Mouse (Mus musculus): ENCODE measurements around the gene Fndc9.

Fndc9 gene

DNA sequence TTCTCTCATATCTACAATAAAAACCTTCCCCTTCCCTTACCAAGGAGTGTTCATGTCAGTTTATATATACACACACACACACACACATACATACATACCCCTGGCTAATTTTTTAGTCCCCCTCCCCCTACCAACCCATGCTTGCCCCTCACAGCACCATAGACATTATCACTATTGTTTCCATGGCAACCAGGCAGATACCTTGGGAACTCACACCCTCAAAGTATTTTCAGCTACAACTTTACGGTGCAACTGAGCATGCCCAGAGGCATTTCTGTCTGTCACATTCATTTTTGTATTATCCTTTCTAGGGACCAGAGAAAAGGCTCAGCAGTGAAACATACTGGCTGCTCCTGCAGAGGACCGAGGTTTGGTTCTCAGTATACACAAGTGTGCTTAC is 15.1 kb upstream of the Fndc9 start:
- in situ Hi-C loops (cut with MboI; ENCODE audit: low pct_unique_long_range_greater_than_20kb in 1 of 2, low sequenced_read_pairs in 2 of 2, unreplicated experiment in 1 of 2), result loop anchor here in 1 of 2 experiments (25.0 kb wide), 1 partner anchor 183 kb away; no protein-coding TSS in a partner anchor

DNA sequence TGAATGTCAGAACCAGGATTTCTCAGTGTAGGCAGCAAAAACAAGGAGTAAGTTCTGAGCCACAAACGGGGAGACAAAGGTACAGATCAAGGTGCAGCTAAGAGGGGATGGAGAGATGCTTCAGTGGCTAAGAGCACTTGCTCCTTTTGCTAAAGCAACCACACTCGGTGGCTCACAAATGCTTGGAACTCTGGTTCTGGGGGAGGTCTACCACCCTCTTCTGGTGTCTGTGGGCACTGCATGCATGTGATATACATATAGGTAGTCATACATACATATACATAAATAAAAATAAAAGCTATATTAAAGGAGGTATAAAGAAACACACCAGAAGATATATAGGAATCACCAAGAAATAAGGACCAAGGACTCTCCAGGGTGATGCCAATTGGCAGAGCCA is 11.8 kb upstream of the Fndc9 start:
- in situ Hi-C loops (cut with MboI; ENCODE audit: low pct_unique_long_range_greater_than_20kb in 1 of 2, low sequenced_read_pairs in 2 of 2, unreplicated experiment in 1 of 2), result loop anchor here in 1 of 2 experiments (25.0 kb wide), 1 partner anchor 186 kb away; no protein-coding TSS in a partner anchor

DNA sequence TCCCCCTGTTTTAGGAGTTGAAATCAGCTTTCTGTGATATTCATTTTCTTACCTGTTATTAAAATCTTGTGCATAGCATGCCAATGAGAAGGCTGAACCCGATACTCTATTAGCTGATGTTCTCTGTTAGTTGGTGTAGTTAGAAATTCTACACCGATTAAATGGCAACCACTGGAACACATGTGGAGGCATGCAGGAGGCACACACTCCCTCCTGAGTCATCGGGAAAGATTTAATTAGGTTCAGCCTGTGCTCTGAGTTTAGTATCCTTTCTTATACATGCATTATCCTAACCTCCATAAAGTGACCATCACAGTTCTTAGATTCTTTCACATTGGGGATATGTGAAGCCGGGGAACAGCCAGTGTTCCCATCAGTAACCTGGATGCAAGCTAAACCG is 10.0 kb upstream of the Fndc9 start:
- in situ Hi-C loops (cut with MboI; ENCODE audit: low pct_unique_long_range_greater_than_20kb in 1 of 2, low sequenced_read_pairs in 2 of 2, unreplicated experiment in 1 of 2), result no loop called here

DNA sequence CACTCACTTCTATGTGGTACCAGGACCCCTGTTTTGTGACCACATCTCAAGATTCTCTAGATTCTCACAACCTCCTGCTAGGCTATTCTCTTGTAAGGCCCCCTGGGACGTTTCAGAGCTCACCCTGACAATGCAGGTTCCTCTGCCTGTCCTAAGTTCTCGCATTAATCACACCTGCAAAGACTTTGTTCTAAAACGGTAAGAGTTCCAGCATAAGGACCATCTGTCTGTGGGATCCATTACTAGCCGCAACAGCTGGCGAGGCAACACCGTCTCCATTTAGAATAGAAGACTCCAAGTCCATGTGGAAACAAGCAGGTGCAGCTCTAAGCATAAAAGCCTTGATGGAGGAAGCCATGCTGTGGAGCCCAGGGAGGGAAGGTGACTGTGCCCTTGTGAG is 5.1 kb upstream of the Fndc9 start:
- in situ Hi-C loops (cut with MboI; ENCODE audit: low pct_unique_long_range_greater_than_20kb in 1 of 2, low sequenced_read_pairs in 2 of 2, unreplicated experiment in 1 of 2), result no loop called here

DNA sequence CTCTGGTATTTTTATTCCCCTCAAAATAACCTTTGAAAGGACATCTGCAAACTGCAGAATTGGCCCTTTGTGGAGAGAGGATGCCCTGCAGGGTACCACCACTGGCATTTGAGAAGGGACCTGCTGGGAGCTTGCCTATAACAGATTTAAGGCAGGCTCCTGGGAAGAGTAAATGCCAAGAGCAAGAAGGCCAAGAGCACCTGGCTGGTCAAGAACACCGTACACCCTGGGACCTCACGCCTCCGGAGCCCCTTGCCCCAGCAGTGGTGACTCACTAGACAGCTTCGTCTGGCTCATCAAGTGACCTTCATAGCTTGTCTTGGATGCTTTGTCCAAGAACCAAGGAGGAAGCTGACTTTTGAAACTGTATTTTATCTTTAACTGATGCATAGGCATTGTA is 2.5 kb upstream of the Fndc9 start:
- in situ Hi-C loops (cut with MboI; ENCODE audit: low pct_unique_long_range_greater_than_20kb in 1 of 2, low sequenced_read_pairs in 2 of 2, unreplicated experiment in 1 of 2), result no loop called here

DNA sequence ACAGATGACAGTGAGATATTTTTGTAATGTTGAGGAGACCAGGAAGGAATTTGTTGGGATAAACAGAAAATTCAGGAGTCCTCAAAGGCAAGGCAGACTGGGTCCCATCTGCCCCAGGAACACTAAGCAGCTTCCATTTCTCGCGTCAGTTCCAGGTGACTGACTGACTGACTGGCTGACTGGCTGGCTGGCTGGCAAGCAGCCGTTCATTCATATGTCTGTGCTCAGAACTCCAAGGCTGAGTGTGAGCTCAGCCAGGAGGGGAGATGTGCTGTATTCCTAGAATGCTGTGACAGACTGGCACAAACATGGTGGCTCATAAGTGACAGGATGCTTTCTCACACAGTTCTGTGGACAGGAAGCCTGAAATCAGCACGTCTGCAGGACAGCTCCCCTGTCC is 1.4 kb upstream of the Fndc9 start:
- in situ Hi-C loops (cut with MboI; ENCODE audit: low pct_unique_long_range_greater_than_20kb in 1 of 2, low sequenced_read_pairs in 2 of 2, unreplicated experiment in 1 of 2), result no loop called here

DNA sequence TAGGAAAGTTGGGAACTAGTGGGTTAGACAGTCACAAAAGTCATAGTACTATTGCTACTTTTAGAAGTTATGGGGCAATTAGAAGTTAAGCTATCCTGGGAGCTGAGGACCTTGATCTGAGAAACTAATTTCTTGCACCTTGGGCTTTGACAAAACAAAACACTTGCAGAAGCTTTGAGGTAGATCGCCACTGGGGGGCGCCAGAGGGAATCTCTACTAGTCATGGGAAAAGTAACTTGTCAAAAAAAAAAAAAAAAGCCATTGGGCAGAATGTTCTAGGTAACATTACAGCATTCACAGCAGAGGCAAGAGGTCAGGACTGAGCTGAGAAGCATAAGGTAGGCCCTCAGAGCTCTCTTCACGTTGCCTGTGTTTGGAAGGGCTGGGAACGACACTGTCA is 1.6 kb downstream of the Fndc9 start:
- in situ Hi-C loops (cut with MboI; ENCODE audit: low pct_unique_long_range_greater_than_20kb in 1 of 2, low sequenced_read_pairs in 2 of 2, unreplicated experiment in 1 of 2), result no loop called here

DNA sequence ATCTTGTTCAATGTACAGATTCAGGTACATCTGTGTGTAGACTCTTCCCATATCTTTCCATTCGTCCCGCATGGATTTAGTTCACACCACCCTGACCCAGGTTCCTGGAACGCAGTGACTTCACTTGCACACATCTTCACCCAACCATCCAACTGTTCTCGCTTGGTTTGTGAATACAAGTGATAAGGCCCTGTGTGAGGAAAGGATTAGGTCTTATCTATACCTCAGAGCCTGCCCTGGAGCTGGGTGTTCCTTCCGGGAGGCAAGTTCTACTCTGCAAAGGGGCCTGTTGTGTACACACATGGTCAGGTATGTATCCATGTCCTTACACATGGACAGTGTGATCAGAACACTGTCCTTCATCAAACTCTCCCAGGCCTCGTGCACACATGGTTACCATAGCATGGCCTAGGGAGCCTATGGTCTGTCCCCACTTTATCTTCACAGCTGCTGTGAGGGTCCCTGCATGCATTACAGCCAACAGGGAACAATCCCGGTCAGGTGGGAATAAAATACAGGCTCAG is 5.9 kb downstream of the Fndc9 start:
- in situ Hi-C loops (cut with MboI; ENCODE audit: low pct_unique_long_range_greater_than_20kb in 1 of 2, low sequenced_read_pairs in 2 of 2, unreplicated experiment in 1 of 2), result no loop called here

DNA sequence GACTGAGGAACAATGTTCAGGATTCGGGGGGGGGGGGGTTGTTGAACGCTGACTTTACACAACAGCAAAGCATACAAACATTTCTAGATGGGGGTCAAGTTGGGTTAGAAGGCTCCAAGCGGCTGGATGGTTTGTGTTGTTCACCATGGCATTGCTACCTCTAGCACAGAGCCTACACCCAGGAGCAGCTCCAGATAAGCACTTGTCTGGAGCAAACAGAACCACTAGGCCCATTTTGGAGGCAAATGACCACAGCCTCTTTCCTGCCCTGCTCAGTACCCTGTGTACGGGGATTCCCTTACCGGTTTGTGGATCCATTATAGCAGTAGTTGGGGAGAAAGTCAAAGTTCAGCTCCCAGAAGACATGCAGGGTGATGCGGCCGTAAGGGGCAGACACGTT is 6.7 kb downstream of the Fndc9 start:
- in situ Hi-C loops (cut with MboI; ENCODE audit: low pct_unique_long_range_greater_than_20kb in 1 of 2, low sequenced_read_pairs in 2 of 2, unreplicated experiment in 1 of 2), result no loop called here

DNA sequence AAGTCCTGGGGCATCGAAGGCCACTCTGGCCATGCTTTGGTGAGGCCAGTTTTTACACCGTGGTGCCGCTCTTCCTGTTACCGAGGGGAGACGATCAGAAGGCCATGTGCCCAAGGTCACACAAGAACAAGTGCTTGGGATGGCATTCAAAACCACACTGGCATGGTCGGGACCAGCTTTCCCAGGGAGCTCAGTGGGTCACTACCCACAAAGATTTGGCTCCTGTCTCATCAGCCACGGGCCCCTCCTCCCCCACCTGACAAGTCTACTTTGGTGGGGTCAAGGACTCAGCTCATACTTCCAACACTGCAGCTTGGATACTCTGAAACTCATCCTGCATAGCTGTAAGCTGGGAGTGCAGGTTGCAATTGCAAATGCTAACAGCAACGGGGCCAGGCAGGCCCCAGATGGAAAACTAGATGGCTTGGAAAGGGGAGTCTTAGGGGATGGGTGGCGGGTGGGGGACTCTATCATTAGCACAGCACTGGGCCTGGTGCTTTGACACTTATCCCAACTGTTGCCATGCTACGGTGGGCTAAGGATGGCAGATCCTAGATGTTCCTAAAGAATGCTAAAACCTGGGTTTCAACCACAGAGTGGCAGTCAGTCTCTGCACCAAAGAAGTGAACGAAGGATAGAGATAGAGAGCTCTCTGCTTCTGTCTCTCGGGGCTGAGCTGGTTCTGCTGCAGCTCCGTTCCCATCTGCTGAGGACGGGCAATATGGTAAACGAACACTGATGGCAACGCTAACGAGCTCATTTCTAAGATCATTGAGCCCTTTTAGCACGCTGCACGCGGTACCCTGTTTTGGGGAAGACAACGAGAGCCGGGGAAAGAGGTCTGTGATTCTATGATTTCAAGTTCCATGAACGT is 9.6 kb downstream of the Fndc9 start:
- in situ Hi-C loops (cut with MboI; ENCODE audit: low pct_unique_long_range_greater_than_20kb in 1 of 2, low sequenced_read_pairs in 2 of 2, unreplicated experiment in 1 of 2), result no loop called here

DNA sequence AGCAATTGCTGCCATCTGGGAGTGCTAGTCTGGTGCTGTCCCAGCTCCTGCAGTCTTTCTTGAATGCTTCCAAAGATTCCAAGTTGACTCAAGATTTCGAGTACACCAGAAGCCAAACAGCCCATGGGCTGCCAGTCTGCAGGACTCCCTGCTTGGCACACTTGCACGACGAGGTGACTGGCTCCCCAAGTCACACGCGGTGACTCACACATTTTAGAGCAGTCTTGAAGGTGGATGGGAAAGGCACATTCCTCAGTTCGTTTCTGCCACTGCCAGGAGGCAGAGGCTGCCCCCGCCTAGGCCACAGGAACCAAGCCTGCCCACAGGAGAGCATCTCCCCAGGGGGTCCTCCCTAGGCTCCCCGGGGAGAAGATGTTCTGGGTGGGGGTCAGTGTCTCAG is 10.6 kb downstream of the Fndc9 start:
- in situ Hi-C loops (cut with MboI; ENCODE audit: low pct_unique_long_range_greater_than_20kb in 1 of 2, low sequenced_read_pairs in 2 of 2, unreplicated experiment in 1 of 2), result no loop called here

DNA sequence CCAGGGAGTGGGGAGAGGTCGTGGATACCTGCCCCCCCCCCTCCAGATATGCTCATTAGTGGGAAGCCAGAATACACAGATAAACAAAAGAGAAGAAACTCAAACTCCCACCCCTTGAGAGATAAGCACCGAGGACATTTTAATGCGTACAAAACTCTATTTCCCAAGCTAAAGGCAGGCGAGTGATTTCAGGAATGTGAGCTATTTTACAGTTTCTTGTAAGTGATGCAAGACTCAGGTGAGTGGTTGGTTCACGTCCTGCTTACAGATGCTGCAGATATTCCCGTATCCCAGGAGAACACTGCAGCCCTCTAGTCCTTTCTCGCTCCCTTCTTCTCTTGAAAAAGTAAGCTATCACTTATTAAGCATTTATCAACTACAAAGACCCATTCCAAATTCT is 11.1 kb downstream of the Fndc9 start:
- in situ Hi-C loops (cut with MboI; ENCODE audit: low pct_unique_long_range_greater_than_20kb in 1 of 2, low sequenced_read_pairs in 2 of 2, unreplicated experiment in 1 of 2), result no loop called here

DNA sequence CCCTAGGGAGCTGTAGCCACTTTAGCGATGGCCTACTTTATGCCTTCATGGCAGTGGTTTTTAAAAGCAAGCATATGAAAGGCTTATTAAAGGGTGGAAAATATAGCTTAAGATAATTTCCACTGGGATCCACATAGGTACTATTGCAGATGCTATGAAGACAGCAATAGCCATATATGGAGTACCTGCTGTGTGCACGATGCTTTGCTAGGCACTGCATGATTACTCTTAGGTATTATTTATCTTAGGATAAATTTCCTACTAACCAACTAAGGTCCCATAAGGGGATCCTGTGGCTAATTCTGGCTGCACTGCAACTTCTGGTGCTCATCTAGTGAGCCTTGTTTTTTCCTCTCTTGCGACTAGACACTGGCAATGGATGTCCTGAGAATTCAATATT is 13.0 kb downstream of the Fndc9 start:
- in situ Hi-C loops (cut with MboI; ENCODE audit: low pct_unique_long_range_greater_than_20kb in 1 of 2, low sequenced_read_pairs in 2 of 2, unreplicated experiment in 1 of 2), result no loop called here

DNA sequence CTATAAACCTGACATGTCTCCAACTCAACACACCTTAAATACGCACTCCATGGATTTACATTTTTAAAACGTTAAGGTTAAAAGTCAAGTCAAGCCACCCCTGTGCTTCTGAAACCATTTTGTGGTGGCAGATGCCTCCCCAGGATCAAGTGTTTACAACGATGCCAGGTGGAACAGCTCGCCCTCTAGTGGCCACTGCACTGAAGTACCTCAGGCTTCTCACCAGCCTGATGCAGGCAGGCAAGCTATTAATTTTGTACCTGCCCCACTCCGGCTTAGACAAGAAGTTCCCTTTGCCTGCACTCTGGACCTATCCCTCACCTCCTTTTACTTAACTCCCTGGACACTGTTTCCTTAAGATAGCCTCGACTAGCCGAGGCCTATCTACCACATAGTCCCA is 16.7 kb downstream of the Fndc9 start:
- in situ Hi-C loops (cut with MboI; ENCODE audit: low pct_unique_long_range_greater_than_20kb in 1 of 2, low sequenced_read_pairs in 2 of 2, unreplicated experiment in 1 of 2), result loop anchor here (25.0 kb wide), 1 partner anchor 185 kb away; the partner anchor contains the start of gene Med7 (in 2 of the 2)

DNA sequence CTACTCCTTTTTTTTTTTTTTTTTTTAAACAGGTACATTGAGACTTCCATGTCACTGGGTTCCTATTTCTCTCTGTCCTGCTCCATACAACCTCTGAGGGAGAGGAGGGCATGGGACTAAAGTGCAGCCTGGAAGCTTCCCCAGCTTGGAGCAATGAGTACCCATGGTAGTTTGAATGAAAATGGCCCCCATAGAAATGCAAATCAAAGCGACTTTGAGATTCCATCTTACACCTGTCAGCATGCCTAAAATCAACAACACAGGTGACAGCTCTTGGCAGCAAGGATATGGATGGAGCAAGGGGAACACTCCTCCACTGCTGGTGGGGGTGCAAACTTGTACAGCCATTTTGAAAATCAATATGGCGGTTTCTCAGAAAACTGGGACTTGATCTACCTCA is 20.0 kb downstream of the Fndc9 start:
- in situ Hi-C loops (cut with MboI; ENCODE audit: low pct_unique_long_range_greater_than_20kb in 1 of 2, low sequenced_read_pairs in 2 of 2, unreplicated experiment in 1 of 2), result loop anchor here (25.0 kb wide), 1 partner anchor 182 kb away; the partner anchor contains the start of gene Med7 (in 2 of the 2)

DNA sequence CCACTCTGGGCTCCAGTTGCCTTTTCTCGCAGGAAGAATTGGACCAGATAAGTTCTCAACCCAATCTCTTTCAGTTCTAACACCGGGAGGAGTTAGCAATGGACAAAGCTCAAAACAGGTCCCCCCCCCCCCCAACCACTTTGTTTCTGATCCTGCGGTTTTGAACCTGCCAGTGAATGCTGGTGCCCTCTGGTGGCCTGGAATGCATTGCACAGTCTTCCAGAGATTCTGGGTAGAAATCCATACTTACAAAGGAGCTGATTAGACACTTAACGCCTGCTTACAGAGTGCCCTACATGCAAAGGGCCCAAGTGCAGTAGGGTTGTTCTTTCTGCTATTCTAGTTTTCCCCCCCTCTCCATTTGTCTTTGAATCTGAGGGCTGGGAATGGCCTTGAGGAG is 22.9 kb downstream of the Fndc9 start:
- in situ Hi-C loops (cut with MboI; ENCODE audit: low pct_unique_long_range_greater_than_20kb in 1 of 2, low sequenced_read_pairs in 2 of 2, unreplicated experiment in 1 of 2), result loop anchor here (25.0 kb wide), 1 partner anchor 179 kb away; the partner anchor contains the start of gene Med7 (in 2 of the 2)

DNA sequence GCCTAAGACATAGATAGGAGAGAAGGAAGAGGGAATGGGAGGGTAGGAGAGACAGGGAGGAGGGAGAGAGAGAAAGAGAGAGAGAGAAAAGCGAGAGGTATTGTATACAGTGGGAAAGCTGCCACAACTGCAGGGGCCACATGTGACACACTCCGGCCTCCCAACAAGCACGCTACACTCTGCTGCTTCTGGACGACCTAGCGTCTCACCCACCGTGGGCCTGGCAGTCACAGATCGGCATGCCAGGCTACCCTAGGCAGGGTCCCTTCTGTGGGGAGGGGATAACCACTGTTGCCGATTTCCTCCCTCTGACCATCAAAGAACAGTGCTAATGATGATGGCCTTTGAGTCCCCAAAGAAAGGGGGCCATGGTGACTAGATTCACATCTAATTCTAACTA is 23.4 kb downstream of the Fndc9 start:
- in situ Hi-C loops (cut with MboI; ENCODE audit: low pct_unique_long_range_greater_than_20kb in 1 of 2, low sequenced_read_pairs in 2 of 2, unreplicated experiment in 1 of 2), result loop anchor here (25.0 kb wide), 1 partner anchor 179 kb away; the partner anchor contains the start of gene Med7 (in 2 of the 2)

DNA sequence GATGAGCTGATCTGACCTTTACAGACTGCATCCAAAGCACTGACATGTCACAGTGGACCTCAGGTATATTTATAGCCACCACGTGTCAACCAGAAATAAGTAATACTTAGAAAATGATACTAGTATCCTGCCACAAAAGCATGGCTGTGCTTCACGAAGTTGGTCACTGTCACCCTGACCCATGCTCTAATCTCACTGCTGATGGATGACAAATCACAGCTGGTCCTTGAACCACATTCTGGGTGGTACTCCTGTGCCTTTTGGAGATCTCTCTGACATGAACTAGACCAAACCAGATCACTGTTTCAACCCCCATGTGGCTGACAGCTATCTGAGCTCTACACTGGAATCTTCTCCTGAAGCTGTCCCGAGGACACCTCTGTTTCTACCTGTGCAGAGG is 27.5 kb downstream of the Fndc9 start:
- in situ Hi-C loops (cut with MboI; ENCODE audit: low pct_unique_long_range_greater_than_20kb in 1 of 2, low sequenced_read_pairs in 2 of 2, unreplicated experiment in 1 of 2), result loop anchor here (25.0 kb wide), 1 partner anchor 174 kb away; the partner anchor contains the start of gene Med7 (in 2 of the 2)

DNA sequence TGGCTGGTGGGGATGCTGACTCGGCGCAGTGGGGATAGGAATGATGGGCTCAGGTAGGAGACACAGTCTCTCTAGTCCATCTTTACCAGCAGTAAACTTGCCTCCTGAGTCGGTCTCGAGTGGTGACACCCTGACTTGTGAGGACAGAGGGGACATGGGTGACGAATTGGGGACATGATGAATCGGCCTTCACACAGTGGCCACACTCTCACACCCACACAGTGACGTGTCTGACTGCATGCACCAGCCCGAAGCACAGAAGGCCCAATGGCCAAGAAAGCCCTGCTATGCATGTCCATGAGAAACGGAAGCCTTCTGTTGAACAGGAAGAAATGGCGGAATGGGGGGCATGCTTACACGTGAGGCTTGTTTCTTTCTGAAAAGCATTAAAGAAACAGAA is 28.0 kb downstream of the Fndc9 start:
- in situ Hi-C loops (cut with MboI; ENCODE audit: low pct_unique_long_range_greater_than_20kb in 1 of 2, low sequenced_read_pairs in 2 of 2, unreplicated experiment in 1 of 2), result loop anchor here (25.0 kb wide), 1 partner anchor 174 kb away; the partner anchor contains the start of gene Med7 (in 2 of the 2)

DNA sequence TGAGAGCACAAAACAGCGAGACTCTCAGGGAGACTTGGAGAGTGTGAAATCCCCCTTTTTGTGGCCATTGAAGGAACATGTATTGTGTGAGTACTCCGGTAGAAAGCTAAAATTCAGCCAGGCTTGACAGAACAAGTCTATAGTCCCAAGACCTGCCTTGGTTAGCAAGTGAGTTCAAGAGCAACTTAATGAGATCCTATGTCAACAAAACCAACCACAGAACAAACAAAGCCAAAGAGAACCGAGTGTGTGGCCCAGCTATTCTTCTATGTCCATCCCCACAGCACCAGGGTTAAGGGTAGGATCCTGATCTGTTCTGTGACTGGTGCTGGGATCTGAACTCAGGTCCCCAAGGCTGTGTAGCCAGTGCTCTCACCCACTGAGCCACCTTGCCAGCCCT is 29.3 kb downstream of the Fndc9 start:
- in situ Hi-C loops (cut with MboI; ENCODE audit: low pct_unique_long_range_greater_than_20kb in 1 of 2, low sequenced_read_pairs in 2 of 2, unreplicated experiment in 1 of 2), result loop anchor here (25.0 kb wide), 1 partner anchor 173 kb away; the partner anchor contains the start of gene Med7 (in 2 of the 2)
